Mouse (Mus musculus) gastrocnemius, postnatal 4 days (tissue): Measurements from ENCODE around the gene Drg1. TPM values are rescaled to one million over a fixed set of nuclear protein-coding genes. Genes with fewer than 3 reads are reported as not detected.
"Not testable (repeated sequence)": the region's sequence is repeated elsewhere in the genome, so short reads cannot be mapped to it uniquely, and the experiment has no call there.

Experiments
- DNase-seq, 2 experiments: peaks; one replicate each; pipeline ENCODE4 v3.0.0; 2021 to 2022; ENCODE audit warnings: low spot score in 2 of 2, mixed read lengths in 2 of 2
- total RNA-seq, 2 experiments: library from RNA; stranded (reverse); gene quantifications; 2 replicates each; pipeline ENCODE4 v1.2.3; 2021

The Drg1 gene
- total RNA-seq, 2 experiments from 2014 or later, result 63.9 to 64.1 TPM

- no peak for DNase-seq
Observed at GRCm38 (mm10) chr11:3227113-3227512, 39.1 kb downstream of the Drg1 start.

- DNase-seq, result no peak
Observed at GRCm38 (mm10) chr11:3223105-3223504, 43.1 kb downstream of the Drg1 start.

- DNase-seq, result no peak
Observed at GRCm38 (mm10) chr11:3212526-3212925, 53.7 kb downstream of the Drg1 start.

GRCm38 (mm10) chr11:3206783-3207182 is 59.4 kb downstream of the Drg1 start:
- no peak for DNase-seq

- DNase-seq, result no peak
Observed at GRCm38 (mm10) chr11:3205207-3205606, 61.0 kb downstream of the Drg1 start.

- DNase-seq, result no peak
Observed at GRCm38 (mm10) chr11:3203771-3204170, 62.4 kb downstream of the Drg1 start.

GRCm38 (mm10) chr11:3202781-3203441 is 63.3 kb downstream of the Drg1 start:
- peak; percentile 24 to 61 for DNase-seq

- DNase-seq, result peak; percentile 90 to 93
Observed at GRCm38 (mm10) chr11:3202231-3202701, 63.9 kb downstream of the Drg1 start, which contains the start of gene Eif4enif1. Eif4enif1 (plus strand) TSS chr11:3202392.

- peak in 1 of 2 experiments; percentile 38 for DNase-seq
Observed at GRCm38 (mm10) chr11:3201326-3202230, 64.6 kb downstream of the Drg1 start.

- not testable (repeated sequence) for DNase-seq
Observed at GRCm38 (mm10) chr11:3200636-3201035, 65.6 kb downstream of the Drg1 start.

GRCm38 (mm10) chr11:3193363-3193762 is 72.9 kb downstream of the Drg1 start, which contains the start of gene Sfi1:
Sfi1 (minus strand) TSS chr11:3193463.
- DNase-seq, result no peak

GRCm38 (mm10) chr11:3182707-3183106 is 83.5 kb downstream of the Drg1 start:
- DNase-seq, result peak; percentile 31 to 32

- not testable (repeated sequence) for DNase-seq
Observed at GRCm38 (mm10) chr11:3181971-3182370, 84.2 kb downstream of the Drg1 start.

GRCm38 (mm10) chr11:3181250-3181649 is 85.0 kb downstream of the Drg1 start:
- peak; percentile 87 to 95 for DNase-seq

- not testable (repeated sequence) for DNase-seq
Observed at GRCm38 (mm10) chr11:3180510-3181160, 85.6 kb downstream of the Drg1 start.

- peak; percentile 58 to 60 for DNase-seq
Observed at GRCm38 (mm10) chr11:3179726-3180092, 86.5 kb downstream of the Drg1 start.

GRCm38 (mm10) chr11:3178968-3179725 is 87.1 kb downstream of the Drg1 start:
- DNase-seq, result peak; percentile 70 to 73

- peak; percentile 86 to 91 for DNase-seq
Observed at GRCm38 (mm10) chr11:3173425-3174318, 92.5 kb downstream of the Drg1 start.

GRCm38 (mm10) chr11:3172526-3172925 is 93.7 kb downstream of the Drg1 start:
- not testable (repeated sequence) for DNase-seq

- DNase-seq, result peak; percentile 72 to 75
Observed at GRCm38 (mm10) chr11:3171931-3172330, 94.3 kb downstream of the Drg1 start.
